Mouse (Mus musculus) activated CD4-positive, CD25-positive, alpha-beta regulatory T cell, adult 4 months (primary cell): ENCODE measurements around the gene E030025P04Rik. TPM values are rescaled to one million over a fixed set of nuclear protein-coding genes. Genes with fewer than 3 reads are reported as not detected.

Experiments
- ATAC-seq: one replicate; pipeline ENCODE4 v1.8.0; 2017
- polyA plus RNA-seq, 2 experiments: library from polyadenylated mRNA; unstranded; fragments of 100-300 nt; shearing (Covaris generic); gene quantifications; one replicate each; pipeline ENCODE4 v1.2.1; 2017

Gene E030025P04Rik
- polyA plus RNA-seq, 2 experiments from 2014 or later: not detected

DNA sequence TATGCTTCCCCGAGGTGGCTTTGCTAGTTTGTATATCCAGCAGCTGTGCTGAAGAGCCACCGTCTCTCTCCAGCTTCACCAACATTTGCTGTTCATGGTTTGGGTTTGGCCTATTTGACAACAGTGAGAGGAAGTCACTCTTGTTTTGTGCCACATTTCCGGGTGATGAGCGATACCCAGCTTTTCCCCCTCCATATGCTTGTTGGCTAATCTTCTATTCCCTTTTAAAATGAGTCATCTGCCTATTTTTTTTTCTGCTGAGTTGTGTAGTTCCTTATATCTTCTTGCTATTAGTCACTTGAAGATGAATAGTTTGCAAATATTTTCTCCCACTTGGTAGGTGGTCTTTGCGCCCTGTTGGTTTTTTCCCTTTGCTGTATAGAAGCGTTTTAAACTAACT lies 43.9 kb downstream of the E030025P04Rik start:
- ATAC-seq: no peak

DNA sequence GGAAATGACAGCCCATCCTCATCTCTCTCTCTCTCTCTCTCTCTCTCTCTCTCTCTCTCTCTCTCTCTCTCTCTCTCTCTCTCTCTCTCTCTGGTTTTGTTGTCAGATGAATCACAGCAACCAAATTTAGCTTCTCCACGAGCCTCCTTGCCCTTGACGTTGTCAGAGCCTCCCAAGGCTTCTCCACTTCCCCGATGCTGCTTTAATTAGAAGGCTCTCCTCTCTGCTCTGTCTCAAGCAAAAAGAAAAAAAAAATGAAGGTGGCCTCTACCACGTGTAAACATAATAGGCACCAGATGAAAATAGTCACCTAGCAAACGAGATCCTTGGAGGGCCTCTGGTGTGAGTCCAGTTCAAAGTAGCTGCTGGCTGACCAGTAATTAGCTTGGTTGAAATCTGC lies 52.3 kb downstream of the E030025P04Rik start:
- no peak for ATAC-seq

Other genes starting within 250 kb of the E030025P04Rik start
- gene Axin2, start 224.0 kb downstream of the E030025P04Rik start, polyA plus RNA-seq: 10 to 100 TPM in 1 of 2 experiments, 1 to 10 TPM in 1; 7.7 to 12.7 TPM
- gene Rgs9, start 153.8 kb upstream of the E030025P04Rik start, polyA plus RNA-seq: 1 to 10 TPM; 3.3 to 5.5 TPM
- gene Gna13, start 218.5 kb upstream of the E030025P04Rik start, polyA plus RNA-seq: 10 to 100 TPM; 56.6 to 64.4 TPM